Mouse (Mus musculus): Measurements from ENCODE around the gene Dusp15.
A peak's percentile ranks its signal among the peaks of the same experiment; 100 is the strongest.

The Dusp15 gene

GRCm38 (mm10) chr2:152931456-152932160 is 19.9 kb downstream of the Dusp15 start:
- DNase-seq (ENCODE audit: low spot score) = no peak

DNA sequence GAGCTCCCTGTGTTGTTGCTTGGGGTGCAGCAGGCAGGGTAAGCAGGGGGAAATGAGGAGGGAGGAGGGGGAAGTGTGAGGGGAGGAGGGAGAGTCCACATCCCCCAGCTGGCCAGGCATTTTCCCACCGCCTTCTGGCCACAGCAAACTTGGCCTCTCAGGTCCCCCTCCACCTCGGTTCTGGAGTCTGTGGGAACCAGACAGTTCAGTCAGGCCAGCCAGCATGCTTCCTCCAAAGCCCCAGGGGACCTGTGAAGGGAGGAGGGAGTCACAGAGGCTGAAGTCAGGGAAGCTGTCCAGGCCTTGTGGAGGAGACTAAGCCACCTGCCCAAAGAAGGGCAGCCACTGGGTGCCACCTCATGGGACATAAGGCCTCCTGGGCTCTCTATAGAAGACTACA is 21.2 kb downstream of the Dusp15 start:
- DNase-seq (ENCODE audit: low spot score) = no peak

DNA sequence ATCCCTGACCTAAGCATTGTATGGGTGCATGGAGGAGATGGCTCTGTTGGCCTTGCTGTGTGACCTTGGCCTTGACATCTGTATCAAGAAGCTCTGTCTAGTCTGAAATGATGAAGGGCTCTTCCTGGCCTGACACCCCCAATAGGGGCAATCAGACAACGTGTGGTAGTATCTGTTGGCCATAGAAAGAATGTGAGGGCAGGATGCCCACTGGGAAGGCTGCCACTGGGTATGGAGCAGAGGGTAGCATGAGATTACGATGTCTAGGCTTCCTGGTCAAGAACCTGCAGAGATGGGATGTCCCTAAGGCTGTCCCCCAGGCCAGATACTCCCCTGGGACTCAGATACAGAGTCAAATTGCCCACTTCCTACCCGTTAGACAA is 22.5 kb downstream of the Dusp15 start:
- DNase-seq (ENCODE audit: low spot score) = no peak

- no peak for DNase-seq (ENCODE audit: low spot score)
Measured at GRCm38 (mm10) chr2:152928219-152928987, 23.1 kb downstream of the Dusp15 start.

GRCm38 (mm10) chr2:152927371-152927770 is 24.1 kb downstream of the Dusp15 start:
- no peak for DNase-seq (ENCODE audit: low spot score)

GRCm38 (mm10) chr2:152926896-152927295 is 24.6 kb downstream of the Dusp15 start:
- no peak for DNase-seq (ENCODE audit: low spot score)

DNA sequence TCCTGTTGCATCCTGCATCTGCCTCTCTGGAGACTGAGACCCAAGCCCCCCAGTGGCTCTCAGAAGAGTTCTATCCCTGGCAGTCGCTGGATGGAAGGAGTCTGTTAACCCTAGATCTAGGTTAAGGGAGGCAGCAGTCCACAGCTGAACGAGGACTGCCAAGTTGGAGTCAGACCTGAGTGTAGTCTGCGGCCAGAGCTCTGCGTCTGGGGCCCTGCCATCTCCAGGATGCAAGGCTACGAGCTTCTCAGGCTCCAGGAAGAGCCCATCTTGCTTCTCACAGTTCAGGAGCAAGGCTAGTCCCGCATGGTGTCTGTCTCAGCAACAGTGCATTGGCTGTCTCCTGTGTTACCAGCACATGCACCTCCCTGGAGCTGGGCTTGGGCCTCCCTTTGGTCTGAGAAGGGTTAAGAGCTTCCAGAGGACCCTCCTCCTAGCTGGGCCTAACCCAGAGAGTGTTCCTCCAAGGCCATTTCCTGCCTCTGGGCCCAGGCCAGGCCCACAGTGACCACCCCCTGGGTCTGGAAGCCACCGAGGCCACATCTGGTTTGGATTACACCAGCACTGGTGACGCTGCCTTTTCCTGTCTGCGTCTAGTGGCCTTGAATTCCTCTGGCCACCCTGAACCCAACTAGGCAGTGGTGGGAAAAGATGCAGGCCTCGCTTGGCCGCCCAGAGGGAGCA is 26.2 kb downstream of the Dusp15 start:
- peak; percentile 60 for DNase-seq (ENCODE audit: low spot score)

DNA sequence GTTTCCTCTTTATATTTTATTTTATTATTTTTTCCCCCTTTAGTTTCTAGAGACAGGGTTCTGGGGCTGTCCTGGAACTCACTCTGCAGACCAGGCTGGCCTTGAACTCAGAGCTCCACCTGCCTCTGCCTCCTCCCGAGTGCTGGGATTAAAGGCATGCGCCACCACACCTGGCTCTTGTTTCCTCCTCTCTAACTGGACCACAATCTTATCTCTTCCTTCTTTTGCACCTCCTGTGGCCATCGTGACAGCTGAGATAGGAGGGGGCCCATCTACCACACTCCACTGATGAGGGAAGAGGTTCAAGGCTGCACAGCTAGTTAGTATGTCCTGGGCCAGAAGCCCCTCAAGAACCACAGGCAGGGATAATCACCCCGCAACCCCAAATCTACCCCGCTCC is 27.0 kb downstream of the Dusp15 start:
- no peak for DNase-seq (ENCODE audit: low spot score)

DNA sequence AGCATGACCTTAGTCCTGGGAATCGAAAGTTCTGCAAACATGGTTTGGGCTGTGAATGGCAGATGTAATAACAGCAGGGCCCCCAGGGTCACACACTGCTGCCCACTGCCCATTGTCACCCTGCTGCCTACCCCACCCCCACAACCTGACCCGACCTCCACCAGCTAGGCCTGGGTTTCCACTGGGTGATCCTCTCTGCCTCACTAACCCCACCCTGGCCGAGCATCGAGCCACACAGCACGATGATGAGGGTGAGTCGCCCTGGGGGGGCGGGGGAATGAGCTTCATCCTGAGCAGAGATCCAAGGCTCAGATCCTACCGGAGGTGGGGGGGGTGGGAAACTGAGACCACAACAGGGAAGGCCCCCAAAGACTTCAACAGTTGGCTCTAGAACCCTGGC is 27.4 kb downstream of the Dusp15 start:
- no peak for DNase-seq (ENCODE audit: low spot score)

DNA sequence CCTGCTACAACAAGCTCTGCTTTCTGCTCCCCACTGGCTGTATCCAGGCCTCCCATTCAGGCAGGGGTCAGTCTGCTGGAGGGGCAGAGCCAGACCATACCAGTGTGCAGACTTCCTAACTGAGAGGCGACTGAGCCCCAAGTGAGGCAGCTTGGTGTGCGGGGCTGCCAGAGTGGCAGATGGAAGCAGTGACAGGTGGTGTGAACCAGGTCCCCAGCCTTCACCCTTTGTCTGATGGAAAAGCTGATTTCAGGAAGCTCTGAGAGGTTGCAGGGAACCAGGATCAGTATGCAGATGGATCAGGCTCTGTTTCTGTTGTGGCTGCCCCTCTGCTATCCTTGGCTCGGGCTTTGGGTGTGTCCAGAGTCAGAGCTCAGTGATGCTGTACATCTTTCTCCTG is 27.9 kb downstream of the Dusp15 start:
- no peak for DNase-seq (ENCODE audit: low spot score)

DNA sequence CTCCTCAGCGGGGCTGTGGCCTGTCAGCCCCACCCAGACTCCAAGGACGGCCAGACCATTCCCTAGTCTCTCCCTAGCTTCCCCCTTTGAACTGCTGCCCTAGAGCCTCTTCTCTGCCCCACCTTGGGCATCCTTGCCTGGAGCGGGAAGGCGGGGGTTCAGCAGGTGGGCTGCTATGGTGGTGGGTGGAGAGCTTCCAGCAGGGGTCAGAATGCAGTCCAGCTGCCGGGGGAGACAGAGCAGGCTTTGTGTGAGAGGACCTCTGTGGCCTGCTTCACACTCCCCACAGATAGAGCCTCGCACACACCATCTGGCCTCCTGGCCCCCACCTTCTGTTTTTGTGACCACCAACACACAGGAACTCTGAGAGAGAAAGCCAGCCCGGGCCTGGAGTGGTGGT is 29.1 kb downstream of the Dusp15 start:
- DNase-seq (ENCODE audit: low spot score) = no peak

DNA sequence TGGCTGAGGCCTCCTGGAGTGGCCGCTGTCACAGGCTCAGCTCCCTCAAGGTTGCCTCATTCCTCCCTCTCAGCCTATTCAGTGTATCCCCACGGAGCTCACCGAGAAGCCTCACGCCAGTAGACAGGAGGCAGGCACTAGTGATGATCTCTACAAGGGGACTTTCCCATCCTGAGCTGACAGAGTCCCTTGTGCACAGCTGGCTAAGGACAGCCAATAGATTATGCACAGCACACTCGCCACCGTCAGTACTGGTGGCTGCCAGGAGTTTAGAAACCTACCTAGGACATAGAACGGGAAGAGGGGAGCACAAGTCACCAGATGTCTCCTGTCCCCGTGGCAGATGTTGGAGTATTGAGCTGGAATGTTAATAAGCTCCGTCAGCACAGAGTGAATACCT is 33.8 kb downstream of the Dusp15 start:
- DNase-seq (ENCODE audit: low spot score) = no peak

DNA sequence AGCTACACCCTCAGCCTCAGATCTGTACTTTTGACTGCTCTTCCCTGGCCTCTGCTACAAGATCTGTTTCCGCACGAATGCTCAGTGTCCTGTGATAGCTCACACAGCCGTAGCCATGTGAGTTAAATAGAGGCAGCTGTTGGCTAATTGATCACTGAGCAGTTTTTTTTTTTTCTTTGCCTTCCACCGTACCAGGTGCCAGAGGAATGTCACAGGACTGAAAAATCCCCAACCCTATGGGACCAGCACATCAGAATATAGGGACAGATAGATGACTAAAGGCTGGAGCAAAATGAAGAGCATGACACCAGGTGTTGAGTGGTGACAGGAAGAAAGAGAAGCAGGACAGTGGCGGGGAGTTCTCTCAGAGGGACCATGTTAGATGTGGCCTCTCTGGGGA is 35.4 kb downstream of the Dusp15 start:
- DNase-seq (ENCODE audit: low spot score) = no peak

DNA sequence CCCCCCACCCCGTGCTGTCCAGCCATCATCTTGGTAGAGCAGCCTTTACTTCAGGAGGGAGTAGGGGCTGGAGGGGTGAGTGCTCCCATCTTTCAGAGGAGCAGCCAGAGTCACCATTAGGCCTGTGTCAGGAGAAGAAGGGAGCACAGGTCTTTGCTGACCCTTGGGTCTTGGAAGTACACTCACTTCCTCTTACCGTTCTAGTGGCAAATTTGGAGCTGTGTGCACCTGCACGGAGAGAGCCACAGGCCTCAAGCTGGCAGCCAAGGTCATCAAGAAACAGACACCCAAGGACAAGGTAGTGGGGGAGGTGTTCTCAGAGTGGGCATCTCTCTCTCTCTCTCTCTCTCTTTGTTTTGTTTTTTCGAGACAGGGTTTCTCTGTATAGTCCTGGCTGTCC is 36.0 kb downstream of the Dusp15 start:
- no peak for DNase-seq (ENCODE audit: low spot score)

DNA sequence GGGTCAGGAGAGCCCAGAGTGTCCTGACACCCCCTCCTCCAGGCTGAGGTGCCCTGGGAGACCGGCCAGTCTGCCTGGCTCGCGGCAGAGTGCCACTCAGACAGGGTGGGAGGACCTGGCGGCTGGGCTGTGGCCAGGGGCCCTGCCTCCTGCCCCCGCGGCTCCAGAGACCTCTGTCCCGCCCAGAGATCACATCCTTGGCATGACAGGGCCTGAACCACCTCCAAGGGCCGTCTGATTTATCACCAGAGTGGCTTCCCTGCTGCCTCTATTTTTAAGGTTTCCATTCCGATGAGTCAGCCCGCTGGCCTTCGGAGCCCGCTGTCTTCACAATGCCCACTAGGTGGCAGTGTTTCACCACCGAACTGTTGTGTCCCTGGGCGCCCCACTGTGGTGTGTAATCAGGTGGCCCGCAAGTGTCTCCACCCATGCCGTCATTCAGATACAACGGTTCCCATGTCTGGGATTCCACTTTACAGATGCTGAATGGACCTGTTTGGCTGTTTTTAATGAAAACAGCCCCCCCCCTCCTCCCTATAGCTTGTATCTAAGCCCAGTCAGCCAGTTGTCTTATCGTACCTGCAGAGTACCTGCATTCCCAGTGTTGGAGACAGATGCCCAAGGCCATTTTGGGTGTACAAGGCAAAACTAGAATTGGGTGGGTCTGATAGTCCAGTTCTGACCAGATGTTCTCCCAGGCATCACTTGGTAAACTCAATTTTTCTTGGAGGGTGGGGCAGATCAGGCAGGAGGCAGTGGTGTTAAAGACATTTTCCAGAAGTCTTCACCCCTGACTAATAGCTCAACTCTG is 37.0 kb downstream of the Dusp15 start:
- DNase-seq (ENCODE audit: low spot score) = peak; percentile 58

GRCm38 (mm10) chr2:152913471-152913870 is 38.0 kb downstream of the Dusp15 start:
- DNase-seq (ENCODE audit: low spot score) = no peak

DNA sequence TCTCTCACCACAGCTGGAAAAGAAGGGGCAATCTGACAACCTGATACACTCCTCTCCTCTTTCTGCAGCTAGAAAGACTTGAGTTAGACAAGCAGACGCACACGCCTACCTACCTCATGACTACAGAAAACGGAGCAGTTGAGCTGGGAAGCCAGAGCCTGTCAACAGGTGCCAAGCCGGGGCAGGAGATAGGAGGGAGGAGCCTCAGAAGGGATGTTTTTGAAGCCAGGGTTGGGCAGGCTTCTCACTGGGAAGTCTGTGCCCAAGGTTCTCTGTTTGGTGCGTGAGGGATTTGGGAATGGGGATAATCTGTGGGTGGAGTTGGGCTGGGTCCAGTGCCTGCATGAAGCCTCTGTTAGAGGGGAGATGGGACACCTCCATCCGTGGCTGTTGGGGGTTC is 40.1 kb downstream of the Dusp15 start:
- no peak for DNase-seq (ENCODE audit: low spot score)

GRCm38 (mm10) chr2:152911031-152911430 is 40.5 kb downstream of the Dusp15 start, which contains the start of gene Mylk2:
TSS of gene Mylk2 (plus strand) at chr2:152911352.
- DNase-seq (ENCODE audit: low spot score) = no peak

DNA sequence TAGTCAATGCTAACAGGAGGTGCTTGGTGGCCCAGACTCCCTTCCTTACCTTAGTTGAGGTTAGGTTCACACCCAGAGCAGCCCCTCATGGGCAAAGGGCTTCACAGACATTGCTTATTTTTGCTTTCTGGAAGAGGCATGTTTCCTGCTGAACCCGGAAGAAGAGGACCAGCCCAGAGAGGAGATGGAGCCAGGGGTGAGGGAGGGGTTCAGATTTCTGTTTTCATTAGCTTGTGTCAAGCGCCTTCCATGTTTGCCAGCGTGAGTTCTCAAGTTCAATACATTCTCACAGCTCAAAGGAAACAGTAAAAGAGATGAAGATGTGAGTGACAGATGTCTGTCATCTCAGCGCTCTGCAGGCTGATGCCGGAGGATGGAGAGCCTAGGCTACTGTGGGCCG is 41.6 kb downstream of the Dusp15 start:
- no peak for DNase-seq (ENCODE audit: low spot score)

GRCm38 (mm10) chr2:152907114-152907943 is 44.2 kb downstream of the Dusp15 start:
- DNase-seq (ENCODE audit: low spot score) = no peak

DNA sequence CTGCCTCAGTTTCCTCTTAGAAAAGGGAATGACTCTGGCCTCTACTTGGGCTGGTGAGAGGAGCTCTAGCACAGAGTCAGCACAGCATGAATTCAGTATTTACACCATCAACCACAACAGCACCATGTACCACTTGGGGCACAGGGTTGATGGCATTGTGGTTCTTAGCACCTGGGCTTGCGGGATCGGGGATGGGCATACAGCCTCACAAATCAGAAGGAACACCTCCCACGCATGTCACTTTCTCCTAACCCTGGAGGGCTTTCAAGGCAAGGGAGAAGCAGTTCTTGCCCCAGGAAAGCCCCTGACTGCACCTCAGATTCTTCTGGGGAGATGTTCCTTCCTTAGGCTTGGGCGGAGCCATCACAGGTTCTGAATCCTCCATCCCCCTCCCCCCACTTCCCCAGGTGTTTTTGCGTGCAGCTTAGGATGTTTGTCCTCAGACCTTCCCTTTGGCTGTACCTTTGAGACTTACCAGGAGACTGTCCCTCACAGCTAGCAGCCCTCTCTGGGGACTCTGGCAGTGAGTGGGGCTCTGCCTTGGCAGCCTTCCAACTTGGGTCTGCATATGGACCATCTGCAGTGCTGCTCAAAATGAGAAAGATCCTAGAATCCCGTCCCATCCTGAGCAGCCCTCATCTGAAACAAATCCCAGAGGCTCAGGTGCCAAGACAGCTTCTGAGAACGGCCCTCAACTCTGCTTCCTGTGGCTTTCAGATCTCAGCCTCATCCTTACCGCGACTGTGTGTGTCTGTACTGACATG is 45.0 kb downstream of the Dusp15 start:
- DNase-seq (ENCODE audit: low spot score) = no peak

Data from yolk sac, embryonic 10.5 days (tissue).